Mouse (Mus musculus): ENCODE results near the gene Trim13.

The Trim13 gene

DNA sequence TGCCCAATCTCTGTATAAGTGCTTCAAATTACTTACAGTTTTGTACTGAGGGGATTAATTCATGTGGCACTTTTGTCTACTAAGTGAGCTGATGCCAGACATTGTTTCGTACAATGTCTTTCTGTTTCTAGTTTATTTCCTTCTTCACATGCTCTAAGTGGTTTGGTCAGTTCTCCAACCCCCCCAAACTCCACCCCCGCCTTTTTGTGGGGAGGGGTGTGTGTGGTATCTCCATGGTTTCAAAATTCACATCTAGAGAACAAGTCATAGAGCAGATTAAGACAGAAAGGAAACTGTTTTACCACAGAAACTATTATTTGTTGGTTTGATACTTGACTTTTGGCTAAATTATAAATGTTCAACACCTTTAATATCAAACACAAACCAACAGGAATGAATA, 22.3 kb downstream of the Trim13 start:
- no peak for DNase-seq

DNA sequence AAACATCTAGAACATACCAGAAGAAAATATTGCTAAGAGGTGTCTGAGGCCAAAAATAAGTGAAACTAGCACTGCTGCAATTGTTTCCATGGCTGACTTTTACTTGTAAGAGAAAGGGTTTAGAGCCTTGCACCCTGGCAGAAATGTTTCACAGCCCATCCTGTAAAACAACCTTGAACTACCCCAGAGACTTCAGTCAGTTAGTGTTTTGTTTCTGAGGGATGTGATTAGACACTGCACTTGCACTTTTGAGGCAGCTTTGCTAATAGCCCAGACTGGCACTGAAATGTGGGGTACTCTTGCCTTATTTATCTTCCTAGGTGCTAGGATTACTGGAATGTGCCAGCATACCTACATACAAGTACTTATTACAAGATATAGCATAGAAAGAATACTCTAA, 37.9 kb downstream of the Trim13 start:
- no peak for DNase-seq

DNA sequence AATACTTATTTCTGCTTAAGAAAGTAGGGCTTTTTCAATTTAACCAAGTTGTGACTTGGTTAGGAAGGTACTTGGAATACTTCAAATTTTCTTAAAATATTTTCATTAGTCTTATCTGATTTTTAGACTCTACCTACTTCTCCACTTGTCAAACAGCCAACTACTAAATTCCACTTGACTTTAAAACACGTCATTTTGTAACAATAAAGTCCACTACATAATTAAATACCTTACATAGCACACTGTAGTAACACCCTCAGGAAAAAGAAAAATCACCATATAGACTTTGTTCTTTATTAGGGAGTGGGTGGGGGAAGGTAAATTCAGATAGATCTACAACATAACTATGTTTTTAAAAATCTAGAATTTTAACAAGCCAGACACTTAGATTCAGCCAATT, 44.6 kb downstream of the Trim13 start:
- DNase-seq, result no peak

DNA sequence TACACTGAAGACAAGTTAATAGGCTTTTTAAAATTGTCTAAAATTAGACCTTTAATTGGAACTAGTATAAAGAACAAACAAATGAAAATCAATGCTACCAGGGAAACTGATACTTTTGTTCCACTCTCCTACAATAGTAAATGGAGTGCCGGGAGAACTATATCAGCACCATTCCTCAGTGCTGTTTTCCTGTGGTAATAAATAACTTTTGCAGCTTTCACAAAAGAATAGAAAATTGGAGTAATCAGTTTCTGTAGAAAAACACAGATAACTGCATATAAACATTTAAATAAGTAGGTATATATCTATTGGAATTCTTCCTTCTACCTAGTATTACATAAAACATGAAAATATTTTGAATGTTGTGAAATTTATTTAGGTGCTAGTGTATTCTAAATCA, 47.5 kb downstream of the Trim13 start:
- DNase-seq, result no peak

DNA sequence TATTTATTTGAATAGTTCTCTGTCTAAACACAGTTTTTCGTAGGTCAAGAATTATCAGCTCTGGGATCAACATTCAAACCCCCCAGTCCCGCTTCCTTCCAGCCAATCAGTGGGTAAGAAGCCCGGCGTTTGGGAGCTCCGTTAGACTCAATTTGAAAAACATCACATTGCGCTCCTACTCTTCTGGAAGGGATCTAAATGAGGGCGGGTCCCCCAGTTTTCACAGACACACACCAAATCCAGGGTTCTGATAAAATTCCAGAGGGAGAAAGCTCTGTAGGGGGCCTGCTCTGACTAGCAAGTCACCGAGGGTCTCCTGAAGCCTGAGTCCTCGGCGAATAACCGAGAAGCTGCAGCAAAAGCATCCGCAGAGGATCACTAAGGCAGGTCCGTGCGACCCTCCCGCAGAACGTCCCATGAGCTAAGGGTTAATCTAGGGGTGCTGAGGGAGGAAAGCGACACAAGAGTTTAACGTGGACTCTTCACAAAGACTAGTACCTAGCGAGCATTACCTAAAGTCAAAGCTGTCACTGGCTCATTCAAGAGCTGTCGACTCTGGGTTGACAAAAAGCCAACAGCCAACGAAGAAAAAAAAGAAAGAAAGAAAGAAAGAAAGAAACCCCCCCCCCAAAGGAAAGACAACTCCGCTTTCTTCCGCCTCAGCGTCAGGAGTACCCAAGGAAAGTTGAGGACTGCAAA, 49.3 kb downstream of the Trim13 start:
- DNase-seq, result peak in 1 of 2 experiments; percentile 16

DNA sequence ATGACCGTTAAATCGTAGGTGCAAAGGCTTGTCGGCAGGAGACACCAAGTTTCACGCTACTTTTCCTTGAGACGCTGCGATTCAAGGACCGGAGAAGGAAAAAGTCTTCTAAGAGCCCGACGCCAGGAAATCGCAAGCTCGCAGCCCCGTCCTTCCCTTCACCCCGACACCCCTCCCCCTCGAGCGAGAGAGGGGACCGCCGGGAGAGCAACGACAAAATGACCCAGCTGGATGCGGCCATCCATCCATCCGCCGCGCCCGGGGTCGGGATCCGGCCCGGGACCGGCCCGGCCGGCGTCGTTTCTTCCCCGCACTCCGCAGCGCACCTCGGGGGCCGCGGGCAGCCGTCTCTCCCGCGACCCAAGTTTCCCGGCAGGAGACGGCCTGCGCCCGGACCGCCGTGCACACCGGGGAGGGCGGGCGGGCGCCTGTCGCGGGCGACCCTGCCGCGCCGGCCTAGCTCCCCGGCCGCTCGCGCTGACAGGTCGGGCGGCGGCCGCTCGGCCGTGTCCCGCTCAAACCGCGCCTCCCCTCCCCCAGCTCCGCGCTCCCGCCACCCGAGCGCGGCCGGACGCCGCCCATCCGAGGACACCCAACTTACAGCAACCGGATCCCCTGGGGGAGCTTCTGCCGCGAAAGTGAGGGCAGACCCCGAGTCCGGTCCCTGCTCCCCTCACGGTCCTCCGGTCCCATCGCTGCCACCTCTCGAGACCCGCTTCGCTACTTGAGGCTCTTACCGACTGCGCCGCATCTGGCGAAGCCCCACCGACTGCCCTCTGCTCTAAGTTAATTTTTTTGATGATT, 50.0 kb downstream of the Trim13 start:
- peak; percentile 22 to 66 for DNase-seq

DNA sequence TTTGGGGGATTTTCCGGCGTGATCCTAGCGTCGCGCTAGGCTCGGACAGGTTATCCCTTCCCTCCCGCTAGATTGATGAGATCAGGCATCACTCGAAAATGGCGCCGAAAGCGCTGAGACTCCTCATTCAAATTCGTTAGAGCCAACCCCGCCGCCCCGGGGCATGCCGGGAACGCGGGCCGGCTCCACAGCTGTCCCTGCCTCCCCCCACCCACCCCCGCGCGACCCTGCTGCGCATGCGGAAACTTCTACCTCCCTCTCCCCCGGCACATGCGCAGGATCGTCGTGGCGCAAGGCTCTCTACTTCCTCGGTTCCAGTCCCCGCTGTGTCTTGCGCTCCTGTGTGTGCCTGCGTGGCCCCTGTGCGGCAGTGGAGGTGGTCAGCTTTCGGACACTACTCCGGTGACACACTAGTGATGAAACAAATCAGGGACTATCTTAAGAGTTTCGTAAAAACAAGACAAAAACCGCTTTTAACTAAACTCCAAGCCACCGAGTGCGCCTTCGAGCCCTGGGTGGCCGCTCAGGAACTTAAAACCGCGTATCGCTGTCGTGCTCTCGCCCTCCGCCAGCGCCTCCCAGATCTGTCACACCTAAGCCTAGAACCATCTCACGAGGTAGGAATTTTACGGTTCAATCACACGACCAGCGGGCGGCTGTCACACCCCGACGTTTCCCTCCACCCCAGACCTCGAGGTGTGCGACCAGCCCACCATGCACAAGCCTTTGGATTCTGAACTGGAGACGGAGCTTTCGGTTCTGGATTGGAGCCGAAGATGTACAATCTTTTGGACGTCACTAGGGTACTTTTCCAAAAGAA, 50.8 kb downstream of the Trim13 start:
- DNase-seq, result peak; percentile 93 to 96

DNA sequence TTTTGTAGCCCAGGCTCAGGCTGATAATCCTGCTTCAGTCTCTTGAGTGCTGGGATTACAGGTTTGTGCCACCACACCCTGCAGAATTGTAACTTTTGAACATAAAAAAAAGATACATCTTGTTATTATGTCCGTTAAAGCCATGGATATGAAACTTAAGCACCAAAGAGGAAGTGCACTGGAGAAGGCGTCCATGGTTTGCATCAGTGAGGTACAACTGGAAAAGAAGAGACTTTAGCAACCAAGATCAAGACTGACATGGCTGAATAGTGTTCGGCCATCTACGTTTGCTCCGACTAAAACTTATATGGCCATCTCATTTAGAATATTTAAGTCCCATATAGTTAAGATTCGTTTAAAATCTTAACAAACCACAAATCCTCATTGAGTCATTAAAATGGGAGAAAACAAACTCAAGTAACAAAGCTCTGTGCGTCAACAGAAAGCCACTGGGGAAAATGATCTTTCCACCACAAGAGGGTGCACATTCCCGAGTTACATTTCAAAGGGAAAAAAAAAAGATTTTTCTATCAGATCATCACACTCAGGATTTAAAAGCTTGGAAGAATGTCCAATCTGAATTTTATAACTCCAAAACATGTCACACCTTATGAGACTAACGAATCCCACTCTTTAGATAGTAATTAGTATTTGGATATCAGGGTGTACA, 52.4 kb downstream of the Trim13 start:
- peak; percentile 52 to 61 for DNase-seq

Data from cerebellum, adult 18-20 months (tissue).